Mouse (Mus musculus): ENCODE measurements around the gene Kat8.

- TF ChIP-seq POLR2A (IDR thresholded peaks at IDR 0.05; ENCODE audit: borderline replicate concordance, extremely low read depth, low read depth, low read length) (no peak), CTCF (IDR thresholded peaks at IDR 0.05; ENCODE audit: insufficient read depth, low read length) (no peak)
Measured at GRCm38 (mm10) chr7:127935748-127936159, 23.4 kb downstream of the Kat8 start.
